Mouse (Mus musculus): ENCODE data around the gene Slc48a1. TPM values are rescaled to one million over a fixed set of nuclear protein-coding genes. Genes with fewer than 3 reads are reported as not detected.

Slc48a1 gene
- polyA plus RNA-seq, 1 experiment from 2014 or later = 98.9 TPM

DNA sequence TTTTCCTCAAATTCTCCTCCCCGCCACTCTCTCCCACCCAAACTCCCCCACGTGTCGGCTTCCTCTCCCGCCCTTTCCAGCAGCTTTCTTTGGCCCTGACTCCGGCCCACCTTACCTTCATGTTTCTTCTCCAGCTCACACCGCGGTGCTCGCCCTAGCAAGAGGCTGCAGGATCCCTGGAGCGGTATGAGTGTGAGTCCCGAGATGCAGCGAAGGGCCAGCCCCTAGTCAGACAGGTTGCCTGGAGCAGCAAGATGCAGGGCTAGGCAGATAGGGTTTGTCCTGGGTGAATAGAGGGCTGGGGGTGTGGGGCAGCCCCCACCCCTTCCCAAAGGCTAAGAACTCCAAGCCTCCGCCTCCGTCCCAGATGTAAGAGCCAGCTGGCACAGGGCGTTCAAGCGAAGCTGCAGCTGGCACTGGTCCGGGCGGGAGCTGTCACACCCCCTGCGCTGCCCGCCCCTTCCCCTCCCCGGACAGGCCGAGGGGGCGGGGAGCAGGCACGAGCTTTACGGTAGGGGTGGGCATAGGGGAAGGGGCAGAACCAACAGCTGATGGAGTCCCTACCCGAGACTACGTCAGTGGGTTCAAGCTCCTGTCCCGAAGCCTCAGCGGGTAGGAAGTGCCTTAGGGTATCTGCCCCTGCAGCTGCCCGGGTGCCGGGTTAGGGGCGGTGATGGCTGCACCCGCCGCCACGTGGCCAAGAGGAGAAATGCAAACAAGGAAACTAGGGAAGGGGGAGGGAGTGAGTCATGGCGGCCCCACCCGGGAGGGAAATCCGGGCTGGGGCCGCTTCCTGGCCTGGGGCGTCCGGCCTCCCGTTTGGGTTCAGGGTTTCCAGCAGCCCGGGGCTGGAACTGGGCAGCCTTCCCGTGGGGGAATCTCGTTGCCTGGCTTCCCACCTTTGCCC lies 10.8 kb upstream of the Slc48a1 start, which contains the start of gene Rapgef3:
Gene Rapgef3, minus strand, starts transcription at position 693 of the 907 bp plus-strand sequence.
- peak within 1 kb of the TSS; percentile 35 for H3K9ac ChIP-seq (ENCODE audit: low read depth, low read length)
- under 1% methylated on average over 42 of the region's 44 CpGs for WGBS (ENCODE audit: insufficient replicate concordance)
- H3K36me3 ChIP-seq (ENCODE audit: control insufficient read depth, insufficient read depth) = no peaks in the 10 kb centered on the region
- H3K27ac ChIP-seq (ENCODE audit: low read length) = no peak within 1 kb of the TSS
- peak within 1 kb of the TSS; percentile 72 for H3K4me2 ChIP-seq (ENCODE audit: low read depth, low read length)
- peak; percentile 61 for ATAC-seq (ENCODE audit: low read depth)
- H3K27me3 ChIP-seq (ENCODE audit: control insufficient read depth, insufficient read depth, low read depth, low read length) = peaks cover 47% of the 10 kb centered on the region
- peak within 1 kb of the TSS; percentile 50 for H3K4me3 ChIP-seq (ENCODE audit: low read depth, low read length)
- peaks cover 8% of the 10 kb centered on the region for H3K4me1 ChIP-seq (ENCODE audit: control insufficient read depth, low read depth, low read length)
- H3K9me3 ChIP-seq (replicated peaks; ENCODE audit: control insufficient read depth, low read length) = no peaks in the 10 kb centered on the region

DNA sequence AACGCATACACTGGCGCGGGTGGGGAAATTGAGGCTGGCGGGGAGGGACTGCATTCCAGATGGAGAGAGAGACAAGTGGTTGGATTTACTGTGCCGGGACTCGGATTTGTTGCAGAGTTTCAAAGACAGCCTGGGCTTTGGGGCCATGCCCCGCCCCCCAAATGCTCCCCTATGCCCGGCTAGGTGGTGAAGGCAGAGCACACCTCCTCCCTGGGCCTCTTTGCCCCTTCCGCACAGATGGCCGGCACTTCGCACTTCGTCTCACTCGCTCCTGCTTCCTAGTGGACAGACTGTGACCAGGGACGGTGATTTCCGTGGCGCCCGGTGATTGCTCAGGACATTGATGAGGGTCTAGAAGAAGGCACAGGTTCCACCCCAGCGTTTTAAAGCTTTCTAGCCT lies 10.1 kb upstream of the Slc48a1 start:
- Histone ChIP-seq H3K27me3 (ENCODE audit: control insufficient read depth, insufficient read depth, low read depth, low read length) (peaks cover 47% of the 10 kb centered on the region), H3K4me3 (ENCODE audit: low read depth, low read length) (peak overlapping the region; percentile 50), H3K9ac (ENCODE audit: low read depth, low read length) (peak overlapping the region; percentile 35), H3K9me3 (replicated peaks; ENCODE audit: control insufficient read depth, low read length) (no peaks in the 10 kb centered on the region), H3K27ac (ENCODE audit: low read length) (no peak overlapping the region), H3K4me1 (ENCODE audit: control insufficient read depth, low read depth, low read length) (peaks cover 9% of the 10 kb centered on the region), H3K36me3 (ENCODE audit: control insufficient read depth, insufficient read depth) (no peaks in the 10 kb centered on the region), H3K4me2 (ENCODE audit: low read depth, low read length) (peak overlapping the region; percentile 72)
- no peak for ATAC-seq (ENCODE audit: low read depth)
- 2% methylated on average over 18 of the region's 18 CpGs for WGBS (ENCODE audit: insufficient replicate concordance)

DNA sequence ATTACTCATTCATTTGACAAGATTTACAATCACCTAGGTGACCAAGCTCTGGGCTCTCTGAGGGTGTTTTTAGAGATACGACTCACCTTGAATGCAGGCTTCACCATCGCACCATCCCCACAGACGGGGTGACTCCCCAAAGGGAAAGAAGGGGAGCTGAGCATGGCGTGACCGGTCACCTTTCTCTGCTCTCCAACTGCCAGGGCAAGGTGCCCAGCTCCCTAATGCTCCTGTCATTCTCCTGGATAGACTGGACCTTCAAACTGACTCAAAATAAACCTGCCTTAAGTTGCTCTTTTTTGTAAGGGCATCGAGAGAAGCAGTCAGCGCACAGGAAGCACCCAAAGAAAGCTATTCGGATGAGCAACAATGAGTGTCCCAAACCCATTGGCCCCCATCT lies 8.0 kb upstream of the Slc48a1 start:
- H3K36me3 ChIP-seq (ENCODE audit: control insufficient read depth, insufficient read depth) = no peaks in the 10 kb centered on the region
- no peak overlapping the region for H3K4me2 ChIP-seq (ENCODE audit: low read depth, low read length)
- H3K4me1 ChIP-seq (ENCODE audit: control insufficient read depth, low read depth, low read length) = peaks cover 10% of the 10 kb centered on the region
- no peak overlapping the region for H3K9ac ChIP-seq (ENCODE audit: low read depth, low read length)
- H3K4me3 ChIP-seq (ENCODE audit: low read depth, low read length) = no peak overlapping the region
- peaks cover 42% of the 10 kb centered on the region for H3K27me3 ChIP-seq (ENCODE audit: control insufficient read depth, insufficient read depth, low read depth, low read length)
- no peaks in the 10 kb centered on the region for H3K9me3 ChIP-seq (replicated peaks; ENCODE audit: control insufficient read depth, low read length)
- no peak for ATAC-seq (ENCODE audit: low read depth)
- WGBS (ENCODE audit: insufficient replicate concordance) = 69% methylated on average over 8 of the region's 8 CpGs
- H3K27ac ChIP-seq (ENCODE audit: low read length) = no peak overlapping the region

DNA sequence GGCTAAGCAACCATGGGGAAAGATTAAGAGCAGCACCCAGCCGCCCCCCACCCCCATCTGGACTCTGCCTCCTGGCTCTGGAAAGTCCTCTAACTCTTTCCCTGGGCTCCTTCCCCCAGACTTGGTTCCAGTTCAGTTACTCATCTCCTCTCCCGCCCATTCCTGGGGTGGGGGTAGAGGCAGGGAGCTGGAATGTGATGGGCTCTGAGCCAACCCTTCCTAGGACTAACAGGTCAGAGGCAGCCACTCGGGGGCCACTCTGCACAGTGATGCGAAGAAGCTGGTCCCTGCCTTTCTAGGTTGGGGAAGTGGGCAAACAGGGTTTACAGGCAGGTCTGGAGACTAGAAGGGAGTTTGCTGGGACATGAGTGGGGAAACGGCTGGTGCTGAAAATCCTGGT lies 5.2 kb upstream of the Slc48a1 start:
- Histone ChIP-seq H3K4me1 (ENCODE audit: control insufficient read depth, low read depth, low read length) (peaks cover 2% of the 10 kb centered on the region; the same call in 1 of the 2 replicates), H3K9me3 (replicated peaks; ENCODE audit: control insufficient read depth, low read length) (no peaks in the 10 kb centered on the region), H3K9ac (ENCODE audit: low read depth, low read length) (no peak overlapping the region), H3K27ac (ENCODE audit: low read length) (no peak overlapping the region), H3K4me3 (ENCODE audit: low read depth, low read length) (no peak overlapping the region), H3K36me3 (ENCODE audit: control insufficient read depth, insufficient read depth) (no peaks in the 10 kb centered on the region), H3K27me3 (ENCODE audit: control insufficient read depth, insufficient read depth, low read depth, low read length) (peaks cover 17% of the 10 kb centered on the region), H3K4me2 (ENCODE audit: low read depth, low read length) (no peak overlapping the region)
- peak; percentile 64 for ATAC-seq (ENCODE audit: low read depth)
- 35% methylated on average over 5 of the region's 5 CpGs for WGBS (ENCODE audit: insufficient replicate concordance)

DNA sequence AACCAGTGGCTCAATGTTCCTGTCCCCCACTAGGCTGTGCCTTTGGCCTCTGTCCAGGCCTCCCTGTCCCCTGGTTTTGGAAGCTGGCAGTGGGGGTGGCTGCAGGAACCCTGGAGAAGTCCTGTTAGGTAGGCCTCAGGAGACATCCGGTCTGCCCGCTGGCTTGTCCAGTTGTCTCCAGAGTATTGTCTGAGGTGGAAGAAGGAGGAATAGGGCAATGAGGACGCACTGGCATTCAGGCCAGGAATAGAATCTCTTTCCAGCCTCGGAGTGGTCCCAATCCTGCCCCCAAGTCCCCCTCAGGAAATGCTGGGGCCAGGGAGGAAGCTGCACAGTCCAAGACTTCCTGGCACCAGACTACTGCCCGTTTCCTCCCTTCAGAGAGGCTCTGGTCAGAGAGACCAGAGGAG lies 4.4 kb upstream of the Slc48a1 start:
- no peak overlapping the region for H3K9ac ChIP-seq (ENCODE audit: low read depth, low read length)
- 30% methylated on average over 5 of the region's 5 CpGs for WGBS (ENCODE audit: insufficient replicate concordance)
- H3K4me1 ChIP-seq (ENCODE audit: control insufficient read depth, low read depth, low read length) = 0 out of 2 replicates have a peak, but pooled peaks cover 2% of the 10 kb centered on the region
- H3K27ac ChIP-seq (ENCODE audit: low read length) = peak overlapping the region; percentile 38; the same call in 1 of the 2 replicates
- no peak overlapping the region for H3K4me2 ChIP-seq (ENCODE audit: low read depth, low read length)
- no peaks in the 10 kb centered on the region for H3K36me3 ChIP-seq (ENCODE audit: control insufficient read depth, insufficient read depth)
- H3K4me3 ChIP-seq (ENCODE audit: low read depth, low read length) = no peak overlapping the region
- no peaks in the 10 kb centered on the region for H3K9me3 ChIP-seq (replicated peaks; ENCODE audit: control insufficient read depth, low read length)
- H3K27me3 ChIP-seq (ENCODE audit: control insufficient read depth, insufficient read depth, low read depth, low read length) = peaks cover 10% of the 10 kb centered on the region
- ATAC-seq (ENCODE audit: low read depth) = no peak

DNA sequence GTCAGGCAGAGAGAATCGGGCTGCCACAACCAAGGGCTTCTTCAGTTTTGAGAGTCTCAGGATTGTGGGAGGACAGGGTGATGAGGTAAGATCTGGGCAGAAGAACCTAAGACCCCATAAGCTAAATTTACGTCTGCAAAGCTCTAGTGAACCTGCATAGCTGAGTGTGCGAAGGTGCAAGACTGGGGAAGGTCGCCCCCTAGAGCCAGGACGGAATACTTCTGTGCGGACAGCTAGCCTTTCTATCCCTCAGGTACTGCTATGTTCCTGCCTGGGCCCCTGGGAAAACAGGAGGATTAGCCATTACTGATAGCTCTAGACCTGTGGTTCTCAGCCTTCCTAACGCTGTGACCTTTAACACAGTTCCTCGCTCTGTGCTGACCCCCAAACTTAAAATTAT lies 1.8 kb upstream of the Slc48a1 start:
- no peak for ATAC-seq (ENCODE audit: low read depth)
- Histone ChIP-seq H3K9me3 (replicated peaks; ENCODE audit: control insufficient read depth, low read length) (no peaks in the 10 kb centered on the region), H3K36me3 (ENCODE audit: control insufficient read depth, insufficient read depth) (no peaks in the 10 kb centered on the region), H3K4me2 (ENCODE audit: low read depth, low read length) (no peak overlapping the region), H3K4me3 (ENCODE audit: low read depth, low read length) (no peak overlapping the region), H3K4me1 (ENCODE audit: control insufficient read depth, low read depth, low read length) (peaks cover 5% of the 10 kb centered on the region; the same call in 1 of the 2 replicates), H3K9ac (ENCODE audit: low read depth, low read length) (no peak overlapping the region), H3K27me3 (ENCODE audit: control insufficient read depth, insufficient read depth, low read depth, low read length) (no peaks in the 10 kb centered on the region; the same call in 1 of the 2 replicates), H3K27ac (ENCODE audit: low read length) (no peak overlapping the region)
- WGBS (ENCODE audit: insufficient replicate concordance) = 6% methylated on average over 8 of the region's 8 CpGs

DNA sequence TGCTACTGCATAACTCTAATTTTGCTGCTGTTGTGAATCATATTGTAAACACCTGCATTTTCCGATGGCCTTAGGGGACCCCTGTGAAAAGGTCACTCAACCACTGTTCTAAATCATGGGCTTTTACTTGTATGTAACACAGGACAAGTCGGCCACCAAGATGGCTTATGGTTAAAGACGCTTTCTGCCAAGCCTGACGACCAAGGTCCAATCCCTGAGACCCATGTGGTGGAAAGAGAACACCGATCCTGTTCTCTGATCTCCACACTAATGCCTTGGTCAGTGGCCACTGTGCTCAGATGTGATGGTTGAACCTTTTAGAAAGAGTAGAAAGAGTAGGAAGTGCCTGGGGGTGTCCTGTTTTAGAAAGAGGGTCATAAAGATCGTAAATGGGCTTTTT lies 1.4 kb upstream of the Slc48a1 start:
- peaks cover 5% of the 10 kb centered on the region; the same call in 1 of the 2 replicates for H3K4me1 ChIP-seq (ENCODE audit: control insufficient read depth, low read depth, low read length)
- peaks cover 3% of the 10 kb centered on the region for H3K27me3 ChIP-seq (ENCODE audit: control insufficient read depth, insufficient read depth, low read depth, low read length)
- no peak overlapping the region for H3K9ac ChIP-seq (ENCODE audit: low read depth, low read length)
- no peak overlapping the region for H3K27ac ChIP-seq (ENCODE audit: low read length)
- H3K4me3 ChIP-seq (ENCODE audit: low read depth, low read length) = no peak overlapping the region
- no peak overlapping the region for H3K4me2 ChIP-seq (ENCODE audit: low read depth, low read length)
- no peaks in the 10 kb centered on the region for H3K9me3 ChIP-seq (replicated peaks; ENCODE audit: control insufficient read depth, low read length)
- ATAC-seq (ENCODE audit: low read depth) = no peak
- H3K36me3 ChIP-seq (ENCODE audit: control insufficient read depth, insufficient read depth) = no peaks in the 10 kb centered on the region
- WGBS (ENCODE audit: insufficient replicate concordance) = 68% methylated on average over 6 of the region's 6 CpGs

DNA sequence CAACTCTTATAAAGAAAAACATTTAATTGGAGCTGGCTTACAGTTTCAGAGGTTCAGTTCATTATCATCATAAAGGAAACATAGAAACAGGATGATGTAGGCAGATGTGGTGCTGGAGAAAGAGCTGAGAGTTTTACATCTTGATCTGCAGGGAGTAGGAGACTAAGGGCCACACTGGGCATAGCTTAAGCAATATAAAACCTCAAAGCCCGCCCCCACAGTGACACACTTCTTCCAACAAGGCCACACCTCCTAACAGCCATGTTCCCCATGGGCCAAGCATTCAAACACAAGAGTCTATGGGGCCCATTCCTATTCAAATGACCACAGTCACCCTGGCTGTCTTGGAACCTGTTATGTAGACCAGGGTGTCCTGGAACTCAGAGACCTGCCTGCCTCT lies 1.3 kb downstream of the Slc48a1 start:
- Histone ChIP-seq H3K36me3 (ENCODE audit: control insufficient read depth, insufficient read depth) (no peaks in the 10 kb centered on the region), H3K4me3 (ENCODE audit: low read depth, low read length) (no peak overlapping the region), H3K4me1 (ENCODE audit: control insufficient read depth, low read depth, low read length) (peaks cover 12% of the 10 kb centered on the region), H3K27ac (ENCODE audit: low read length) (no peak overlapping the region), H3K27me3 (ENCODE audit: control insufficient read depth, insufficient read depth, low read depth, low read length) (peaks cover 11% of the 10 kb centered on the region), H3K9me3 (replicated peaks; ENCODE audit: control insufficient read depth, low read length) (no peaks in the 10 kb centered on the region), H3K4me2 (ENCODE audit: low read depth, low read length) (no peak overlapping the region), H3K9ac (ENCODE audit: low read depth, low read length) (no peak overlapping the region)
- ATAC-seq (ENCODE audit: low read depth) = no peak
- 57% methylated on average over 1 of the region's 1 CpGs for WGBS (ENCODE audit: insufficient replicate concordance)

DNA sequence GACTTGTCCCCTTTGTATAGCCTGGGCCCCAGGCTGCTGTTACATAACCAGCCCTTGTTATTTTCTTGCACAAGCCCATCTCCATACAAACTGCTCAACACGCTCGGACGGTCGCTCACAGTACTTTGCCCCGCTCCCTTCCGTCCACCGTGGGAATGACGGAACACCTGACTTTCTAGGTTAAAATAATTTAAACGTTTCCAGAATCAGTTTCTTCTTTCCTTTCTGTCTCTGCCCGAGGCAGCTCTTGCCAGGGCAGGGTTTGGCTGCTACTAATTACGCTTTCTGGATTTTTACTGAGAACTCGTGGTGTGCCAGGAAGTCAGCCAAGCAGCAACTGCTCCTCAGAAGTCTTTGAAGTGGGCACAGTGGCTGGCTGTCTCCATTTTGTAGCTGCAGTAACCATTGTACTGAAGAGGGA lies 2.3 kb downstream of the Slc48a1 start:
- no peak overlapping the region for H3K9ac ChIP-seq (ENCODE audit: low read depth, low read length)
- no peaks in the 10 kb centered on the region for H3K36me3 ChIP-seq (ENCODE audit: control insufficient read depth, insufficient read depth)
- H3K4me2 ChIP-seq (ENCODE audit: low read depth, low read length) = no peak overlapping the region
- no peaks in the 10 kb centered on the region for H3K9me3 ChIP-seq (replicated peaks; ENCODE audit: control insufficient read depth, low read length)
- H3K4me3 ChIP-seq (ENCODE audit: low read depth, low read length) = no peak overlapping the region
- H3K27ac ChIP-seq (ENCODE audit: low read length) = peak overlapping the region; percentile 17; the same call in 1 of the 2 replicates
- peaks cover 11% of the 10 kb centered on the region for H3K27me3 ChIP-seq (ENCODE audit: control insufficient read depth, insufficient read depth, low read depth, low read length)
- no peak for ATAC-seq (ENCODE audit: low read depth)
- peaks cover 14% of the 10 kb centered on the region for H3K4me1 ChIP-seq (ENCODE audit: control insufficient read depth, low read depth, low read length)
- 59% methylated on average over 12 of the region's 12 CpGs for WGBS (ENCODE audit: insufficient replicate concordance)
